Mouse (Mus musculus): ENCODE results near the gene Cntn6. TPM values are rescaled to one million over a fixed set of nuclear protein-coding genes. Genes with fewer than 3 reads are reported as not detected.

Gene Cntn6
- total and polyA plus RNA-seq, 2 experiments = not detected

GRCm38 (mm10) chr6:104605214-104605613, 112.6 kb downstream of the Cntn6 start:
- no peak for DNase-seq (ENCODE audit: extremely low read depth, low read depth, low spot score)
- 63% methylated on average over 3 of the region's 3 CpGs for WGBS
- H3K4me1 ChIP-seq (ENCODE audit: control insufficient read depth, insufficient read depth, low read length) = no peaks in the 10 kb centered on the region
- H3K9ac ChIP-seq (ENCODE audit: low read depth, low read length) = no peak overlapping the region
- no peaks in the 10 kb centered on the region for H3K27me3 ChIP-seq (ENCODE audit: control insufficient read depth, insufficient read depth, low read length)
- H3K27ac ChIP-seq (replicated peaks; ENCODE audit: insufficient read depth, low read depth, low read length) = no peak overlapping the region
- H3K36me3 ChIP-seq (ENCODE audit: control insufficient read depth, insufficient read depth, low read length) = no peaks in the 10 kb centered on the region
- H3K79me2 ChIP-seq (ENCODE audit: control insufficient read depth, insufficient read depth, low read length) = no peaks in the 10 kb centered on the region
- no peak overlapping the region for H3K4me3 ChIP-seq (ENCODE audit: insufficient read depth, low read depth, low read length)
- no peak for TF ChIP-seq CTCF (IDR thresholded peaks at IDR 0.05; ENCODE audit: low read depth, low read length)
- TF ChIP-seq POLR2A (IDR thresholded peaks at IDR 0.05; ENCODE audit: extremely low read depth, insufficient read depth, low read length) = no peak

GRCm38 (mm10) chr6:104653518-104653917, 160.9 kb downstream of the Cntn6 start:
- H3K36me3 ChIP-seq (ENCODE audit: control insufficient read depth, insufficient read depth, low read length) = no peaks in the 10 kb centered on the region
- no peak for DNase-seq (ENCODE audit: extremely low read depth, low read depth, low spot score)
- no peak overlapping the region for H3K9ac ChIP-seq (ENCODE audit: low read depth, low read length)
- H3K27me3 ChIP-seq (ENCODE audit: control insufficient read depth, insufficient read depth, low read length) = no peaks in the 10 kb centered on the region
- TF ChIP-seq POLR2A (IDR thresholded peaks at IDR 0.05; ENCODE audit: extremely low read depth, insufficient read depth, low read length) = no peak
- no peak for TF ChIP-seq CTCF (IDR thresholded peaks at IDR 0.05; ENCODE audit: low read depth, low read length)
- no peak overlapping the region for H3K4me3 ChIP-seq (ENCODE audit: insufficient read depth, low read depth, low read length)
- H3K4me1 ChIP-seq (ENCODE audit: control insufficient read depth, insufficient read depth, low read length) = no peaks in the 10 kb centered on the region
- H3K79me2 ChIP-seq (ENCODE audit: control insufficient read depth, insufficient read depth, low read length) = no peaks in the 10 kb centered on the region
- WGBS = 69% methylated on average over 3 of the region's 3 CpGs
- no peak overlapping the region for H3K27ac ChIP-seq (replicated peaks; ENCODE audit: insufficient read depth, low read depth, low read length)

- no peaks in the 10 kb centered on the region for H3K4me1 ChIP-seq (ENCODE audit: control insufficient read depth, insufficient read depth, low read length)
- H3K79me2 ChIP-seq (ENCODE audit: control insufficient read depth, insufficient read depth, low read length) = no peaks in the 10 kb centered on the region
- WGBS = 66% methylated on average over 2 of the region's 2 CpGs
- H3K4me3 ChIP-seq (ENCODE audit: insufficient read depth, low read depth, low read length) = no peak overlapping the region
- no peaks in the 10 kb centered on the region for H3K27me3 ChIP-seq (ENCODE audit: control insufficient read depth, insufficient read depth, low read length)
- H3K9ac ChIP-seq (ENCODE audit: low read depth, low read length) = no peak overlapping the region
- no peak for TF ChIP-seq POLR2A (IDR thresholded peaks at IDR 0.05; ENCODE audit: extremely low read depth, insufficient read depth, low read length)
- no peak for TF ChIP-seq CTCF (IDR thresholded peaks at IDR 0.05; ENCODE audit: low read depth, low read length)
- H3K36me3 ChIP-seq (ENCODE audit: control insufficient read depth, insufficient read depth, low read length) = no peaks in the 10 kb centered on the region
- H3K27ac ChIP-seq (replicated peaks; ENCODE audit: insufficient read depth, low read depth, low read length) = no peak overlapping the region
- peak; percentile 88 for DNase-seq (ENCODE audit: extremely low read depth, low read depth, low spot score)
Observed at GRCm38 (mm10) chr6:104668701-104669100, 176.1 kb downstream of the Cntn6 start.

GRCm38 (mm10) chr6:104674249-104674648, 181.7 kb downstream of the Cntn6 start:
- TF ChIP-seq POLR2A (IDR thresholded peaks at IDR 0.05; ENCODE audit: extremely low read depth, insufficient read depth, low read length) (no peak), CTCF (IDR thresholded peaks at IDR 0.05; ENCODE audit: low read depth, low read length) (no peak)
- no peak overlapping the region for H3K4me3 ChIP-seq (ENCODE audit: insufficient read depth, low read depth, low read length)
- no peaks in the 10 kb centered on the region for H3K36me3 ChIP-seq (ENCODE audit: control insufficient read depth, insufficient read depth, low read length)
- no peak overlapping the region for H3K9ac ChIP-seq (ENCODE audit: low read depth, low read length)
- no peak for DNase-seq (ENCODE audit: extremely low read depth, low read depth, low spot score)
- H3K4me1 ChIP-seq (ENCODE audit: control insufficient read depth, insufficient read depth, low read length) = no peaks in the 10 kb centered on the region
- H3K27ac ChIP-seq (replicated peaks; ENCODE audit: insufficient read depth, low read depth, low read length) = no peak overlapping the region
- no peaks in the 10 kb centered on the region for H3K79me2 ChIP-seq (ENCODE audit: control insufficient read depth, insufficient read depth, low read length)
- H3K27me3 ChIP-seq (ENCODE audit: control insufficient read depth, insufficient read depth, low read length) = no peaks in the 10 kb centered on the region

GRCm38 (mm10) chr6:104679809-104680495, 187.4 kb downstream of the Cntn6 start:
- no peak overlapping the region for H3K27ac ChIP-seq (replicated peaks; ENCODE audit: insufficient read depth, low read depth, low read length)
- H3K4me1 ChIP-seq (ENCODE audit: control insufficient read depth, insufficient read depth, low read length) = no peaks in the 10 kb centered on the region
- no peaks in the 10 kb centered on the region for H3K27me3 ChIP-seq (ENCODE audit: control insufficient read depth, insufficient read depth, low read length)
- no peak for DNase-seq (ENCODE audit: extremely low read depth, low read depth, low spot score)
- H3K36me3 ChIP-seq (ENCODE audit: control insufficient read depth, insufficient read depth, low read length) = no peaks in the 10 kb centered on the region
- no peak overlapping the region for H3K4me3 ChIP-seq (ENCODE audit: insufficient read depth, low read depth, low read length)
- no peak overlapping the region for H3K9ac ChIP-seq (ENCODE audit: low read depth, low read length)
- H3K79me2 ChIP-seq (ENCODE audit: control insufficient read depth, insufficient read depth, low read length) = no peaks in the 10 kb centered on the region
- WGBS = 83% methylated on average over 1 of the region's 1 CpGs
- TF ChIP-seq POLR2A (IDR thresholded peaks at IDR 0.05; ENCODE audit: extremely low read depth, insufficient read depth, low read length) = no peak
- no peak for TF ChIP-seq CTCF (IDR thresholded peaks at IDR 0.05; ENCODE audit: low read depth, low read length)

DNA sequence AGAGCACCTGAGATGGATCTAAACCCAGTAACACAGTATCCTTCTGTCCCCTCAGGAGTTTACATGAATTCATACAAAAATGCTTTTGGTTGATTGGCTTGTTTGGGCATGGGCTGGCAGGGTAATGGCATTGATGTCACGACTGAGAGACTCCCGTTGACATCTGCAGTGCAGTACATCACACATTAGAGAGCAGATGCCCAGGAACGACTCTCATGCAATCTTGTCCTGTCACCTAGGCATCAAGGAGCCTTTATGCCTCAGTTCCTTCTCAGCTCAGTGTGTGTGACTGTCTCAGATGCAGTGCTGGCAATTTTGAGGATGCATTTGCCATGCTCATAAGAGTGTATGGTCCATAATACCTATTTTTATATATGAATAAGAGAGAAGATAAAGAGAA, 195.4 kb downstream of the Cntn6 start:
- Histone ChIP-seq H3K4me1 (ENCODE audit: control insufficient read depth, insufficient read depth, low read length) (no peaks in the 10 kb centered on the region), H3K27ac (replicated peaks; ENCODE audit: insufficient read depth, low read depth, low read length) (no peak overlapping the region), H3K36me3 (ENCODE audit: control insufficient read depth, insufficient read depth, low read length) (no peaks in the 10 kb centered on the region), H3K4me3 (ENCODE audit: insufficient read depth, low read depth, low read length) (no peak overlapping the region), H3K9ac (ENCODE audit: low read depth, low read length) (no peak overlapping the region), H3K27me3 (ENCODE audit: control insufficient read depth, insufficient read depth, low read length) (no peaks in the 10 kb centered on the region), H3K79me2 (ENCODE audit: control insufficient read depth, insufficient read depth, low read length) (no peaks in the 10 kb centered on the region)
- 72% methylated on average over 3 of the region's 3 CpGs for WGBS
- no peak for DNase-seq (ENCODE audit: extremely low read depth, low read depth, low spot score)
- TF ChIP-seq CTCF (IDR thresholded peaks at IDR 0.05; ENCODE audit: low read depth, low read length) (no peak), POLR2A (IDR thresholded peaks at IDR 0.05; ENCODE audit: extremely low read depth, insufficient read depth, low read length) (no peak)

All from liver, adult 2 months (tissue).